Mouse (Mus musculus): ENCODE measurements around the gene Tcfl5. TPM values are rescaled to one million over a fixed set of nuclear protein-coding genes. Genes with fewer than 3 reads are reported as not detected.

The Tcfl5 gene
- polyA plus RNA-seq, 1 experiment from 2014 or later: 0.22 TPM

DNA sequence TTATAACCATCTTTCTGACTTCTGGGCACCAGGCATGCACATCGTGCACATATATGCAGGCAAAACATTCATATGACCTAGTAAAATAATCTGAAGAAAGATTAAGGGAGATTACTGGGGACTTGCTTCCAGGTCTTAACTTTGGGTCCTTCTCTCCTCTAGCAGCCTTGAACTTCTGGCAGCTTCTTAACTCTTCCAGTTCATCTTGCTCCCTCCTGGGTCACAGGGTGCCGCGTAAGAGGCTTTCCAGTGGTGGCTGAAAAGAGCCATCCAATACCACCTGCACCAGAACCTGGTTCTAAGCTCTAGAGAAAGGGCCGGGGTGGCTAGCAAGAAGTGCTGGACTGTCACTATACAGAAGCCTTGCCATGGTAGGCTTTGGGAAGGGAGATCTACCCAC lies 45.0 kb downstream of the Tcfl5 start, which contains the start of gene Col9a3:
Col9a3 (plus strand) TSS at position 301 of the 400 bp plus-strand sequence.
- Histone ChIP-seq H3K9ac (0 out of 2 replicates have a peak within 1 kb of the TSS, but pooled peaks have one; percentile 27), H3K4me2 (peak within 1 kb of the TSS; percentile 57), H3K27me3 (peaks cover 22% of the 10 kb centered on the region), H3K4me1 (peaks cover 14% of the 10 kb centered on the region; the same call in 1 of the 2 replicates), H3K4me3 (peak within 1 kb of the TSS; percentile 30), H3K9me3 (no peaks in the 10 kb centered on the region), H3K27ac (peak within 1 kb of the TSS; percentile 39; the same call in 1 of the 2 replicates), H3K36me3 (peaks cover 25% of the 10 kb centered on the region)
- WGBS: 45% methylated on average over 4 of the region's 4 CpGs
- ATAC-seq (ENCODE audit: borderline replicate concordance, extremely low read depth, low FRiP score, low TSS enrichment): no peak

DNA sequence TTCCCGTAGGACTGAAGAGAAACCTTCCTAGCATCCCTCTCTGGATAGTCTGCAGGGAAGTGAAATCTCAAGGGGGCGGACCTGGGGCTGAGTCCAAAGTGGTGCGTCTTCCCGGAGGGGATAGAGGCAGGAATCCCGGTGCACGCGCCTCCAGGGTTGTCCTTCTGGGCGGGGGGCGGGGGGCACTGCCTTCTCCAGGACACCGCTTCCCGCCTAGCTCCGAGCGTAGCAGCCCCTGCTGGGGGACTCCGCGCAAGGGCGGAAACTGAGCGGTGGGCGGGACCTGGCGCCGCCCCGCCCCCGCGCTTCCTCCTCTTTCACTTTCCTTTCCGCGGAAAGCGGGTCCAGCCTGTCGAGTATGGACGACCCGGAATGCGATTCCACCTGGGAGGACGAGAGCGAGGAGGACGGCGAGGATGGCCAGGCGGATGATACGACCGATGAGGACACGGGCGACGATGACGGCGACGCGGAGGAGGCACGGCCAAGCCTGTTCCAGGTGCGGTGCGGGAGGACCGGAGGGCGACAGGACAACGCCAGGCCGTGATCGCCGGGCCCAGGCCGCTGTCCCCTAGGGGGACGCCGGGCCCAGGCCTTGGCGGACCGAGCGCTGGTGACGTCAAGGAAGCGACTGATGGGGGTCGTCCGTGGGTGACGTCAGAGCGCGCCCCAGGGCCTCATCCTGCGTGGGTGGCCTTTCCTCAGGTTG lies 53.2 kb downstream of the Tcfl5 start, which contains the start of gene Ogfr:
Ogfr (plus strand) TSS at position 123 of the 709 bp plus-strand sequence.
- Histone ChIP-seq H3K27ac (peak within 1 kb of the TSS; percentile 89), H3K9me3 (no peaks in the 10 kb centered on the region), H3K36me3 (peaks cover 51% of the 10 kb centered on the region), H3K4me3 (peak within 1 kb of the TSS; percentile 90), H3K9ac (peak within 1 kb of the TSS; percentile 93), H3K4me2 (peak within 1 kb of the TSS; percentile 79), H3K27me3 (no peaks in the 10 kb centered on the region), H3K4me1 (peaks cover 7% of the 10 kb centered on the region)
- ATAC-seq (ENCODE audit: borderline replicate concordance, extremely low read depth, low FRiP score, low TSS enrichment): peak; percentile 92
- WGBS: under 1% methylated on average over 67 of the region's 67 CpGs

DNA sequence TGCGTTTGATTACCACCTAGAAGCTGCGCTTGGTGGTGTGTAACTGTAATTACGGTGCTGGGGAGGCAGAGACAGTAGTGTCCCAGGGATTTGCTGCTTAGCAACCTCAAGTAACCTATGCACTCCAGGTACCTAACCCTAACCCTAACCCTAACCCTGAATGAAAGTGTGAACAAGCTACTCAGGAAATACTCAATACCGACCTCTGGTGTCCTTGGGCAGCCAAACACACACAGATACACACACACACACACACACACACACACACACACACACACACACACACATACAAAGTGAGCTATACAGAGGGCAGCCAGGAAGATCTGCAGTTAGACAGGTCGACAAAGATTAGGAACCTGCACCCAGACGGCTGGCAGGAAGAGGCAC lies 53.8 kb downstream of the Tcfl5 start:
- peak; percentile 11; the same call in 1 of the 2 replicates for ATAC-seq (ENCODE audit: borderline replicate concordance, extremely low read depth, low FRiP score, low TSS enrichment)
- Histone ChIP-seq H3K36me3 (peaks cover 46% of the 10 kb centered on the region), H3K27me3 (no peaks in the 10 kb centered on the region), H3K4me2 (peak overlapping the region; percentile 79), H3K9me3 (no peaks in the 10 kb centered on the region), H3K9ac (peak overlapping the region; percentile 93), H3K27ac (peak overlapping the region; percentile 89), H3K4me3 (peak overlapping the region; percentile 90), H3K4me1 (peaks cover 10% of the 10 kb centered on the region)
- 50% methylated on average over 6 of the region's 6 CpGs for WGBS

DNA sequence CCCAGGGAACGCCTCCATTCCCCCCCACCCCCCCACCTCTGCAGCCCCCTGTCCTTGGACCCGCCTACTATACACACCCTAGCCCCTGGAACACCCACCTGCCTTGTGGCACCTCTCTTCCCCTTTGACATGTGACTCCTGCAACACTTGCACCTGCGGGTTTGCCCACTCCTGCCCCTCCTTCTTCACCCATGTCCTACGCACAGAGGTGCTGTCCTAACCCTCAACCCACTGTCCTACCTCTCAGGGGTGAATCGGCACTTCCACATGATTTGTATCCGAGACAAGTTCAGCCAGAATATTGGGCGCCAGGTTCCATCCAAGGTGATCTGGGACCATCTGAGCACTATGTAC lies 59.4 kb downstream of the Tcfl5 start:
- Histone ChIP-seq H3K36me3 (peaks cover 17% of the 10 kb centered on the region), H3K9ac (peak overlapping the region; percentile 92), H3K4me2 (peak overlapping the region; percentile 79), H3K27ac (no peak overlapping the region), H3K27me3 (no peaks in the 10 kb centered on the region), H3K9me3 (no peaks in the 10 kb centered on the region), H3K4me1 (peaks cover 9% of the 10 kb centered on the region), H3K4me3 (peak overlapping the region; percentile 78)
- peak; percentile 20; the same call in 1 of the 2 replicates for ATAC-seq (ENCODE audit: borderline replicate concordance, extremely low read depth, low FRiP score, low TSS enrichment)
- 14% methylated on average over 7 of the region's 7 CpGs for WGBS

DNA sequence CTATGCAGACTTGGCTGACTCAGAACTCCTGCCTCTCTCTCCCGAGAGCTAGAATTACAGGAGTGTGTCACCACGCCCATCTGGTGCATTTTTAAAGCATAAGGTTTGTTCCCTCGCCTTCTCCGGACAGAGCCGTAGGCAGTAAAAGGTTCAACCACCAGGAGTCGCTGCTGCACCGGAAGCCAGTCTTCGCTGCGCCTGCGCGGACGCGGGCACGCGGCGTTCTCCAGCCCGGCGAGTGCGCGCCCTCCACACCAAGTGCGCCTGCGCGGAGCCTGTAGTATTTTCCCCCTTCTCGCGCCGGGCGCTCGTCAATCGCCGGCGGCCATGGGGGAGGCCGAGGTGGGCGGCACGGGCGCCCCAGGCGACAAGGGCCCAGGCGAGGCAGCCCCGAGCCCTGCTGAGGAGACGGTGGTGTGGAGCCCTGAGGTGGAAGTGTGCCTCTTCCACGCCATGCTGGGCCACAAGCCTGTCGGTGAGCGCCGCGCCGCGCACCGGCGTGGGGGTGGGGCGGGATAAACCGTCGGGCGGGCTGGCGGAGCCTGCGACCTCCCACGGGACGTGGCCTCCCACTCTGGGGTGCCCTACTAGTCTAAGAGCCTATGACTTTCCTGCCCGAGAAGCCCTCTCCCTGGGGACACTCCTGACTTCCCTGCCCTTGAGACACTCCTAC lies 59.9 kb downstream of the Tcfl5 start:
- peaks cover 17% of the 10 kb centered on the region for H3K36me3 ChIP-seq
- 1% methylated on average over 57 of the region's 57 CpGs for WGBS
- H3K9me3 ChIP-seq: no peaks in the 10 kb centered on the region

DNA sequence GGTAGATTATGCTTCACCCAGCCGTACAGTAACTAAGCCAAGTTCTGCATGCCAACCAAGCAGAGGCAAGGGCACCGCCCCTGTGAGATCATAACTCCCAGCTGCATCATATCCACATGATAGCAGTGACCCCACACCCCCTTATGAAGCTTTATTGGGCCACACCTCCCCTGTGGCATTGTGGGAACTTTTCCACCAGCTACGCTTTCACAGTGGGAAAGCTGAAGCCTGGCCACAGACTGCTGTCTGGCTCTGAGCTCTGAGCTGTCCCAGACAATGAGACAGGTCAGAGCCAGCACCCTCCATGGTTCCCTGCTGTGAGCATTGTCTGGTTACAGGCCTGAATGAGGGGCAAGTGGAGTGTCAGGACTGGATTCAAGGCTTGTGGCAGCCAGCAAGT lies 61.5 kb downstream of the Tcfl5 start, which contains the start of gene Mrgbp:
Mrgbp (plus strand) TSS at position 303 of the 400 bp plus-strand sequence.
- Histone ChIP-seq H3K9me3 (no peaks in the 10 kb centered on the region), H3K27me3 (no peaks in the 10 kb centered on the region), H3K4me3 (no peak within 1 kb of the TSS), H3K9ac (no peak within 1 kb of the TSS), H3K27ac (peak within 1 kb of the TSS; percentile 4; the same call in 1 of the 2 replicates), H3K4me1 (peaks cover 9% of the 10 kb centered on the region), H3K36me3 (peaks cover 12% of the 10 kb centered on the region), H3K4me2 (no peak within 1 kb of the TSS)
- ATAC-seq (ENCODE audit: borderline replicate concordance, extremely low read depth, low FRiP score, low TSS enrichment): no peak
- WGBS: 58% methylated on average over 3 of the region's 3 CpGs

More for the DNA sequence above, 59.9 kb downstream of the Tcfl5 start:
- ATAC-seq (ENCODE audit: borderline replicate concordance, extremely low read depth, low FRiP score, low TSS enrichment): peak; percentile 85
- Histone ChIP-seq H3K4me1 (peaks cover 9% of the 10 kb centered on the region), H3K27ac (peak overlapping the region; percentile 59), H3K27me3 (no peaks in the 10 kb centered on the region), H3K9ac (peak overlapping the region; percentile 92), H3K4me2 (peak overlapping the region; percentile 79), H3K4me3 (peak overlapping the region; percentile 78)

DNA sequence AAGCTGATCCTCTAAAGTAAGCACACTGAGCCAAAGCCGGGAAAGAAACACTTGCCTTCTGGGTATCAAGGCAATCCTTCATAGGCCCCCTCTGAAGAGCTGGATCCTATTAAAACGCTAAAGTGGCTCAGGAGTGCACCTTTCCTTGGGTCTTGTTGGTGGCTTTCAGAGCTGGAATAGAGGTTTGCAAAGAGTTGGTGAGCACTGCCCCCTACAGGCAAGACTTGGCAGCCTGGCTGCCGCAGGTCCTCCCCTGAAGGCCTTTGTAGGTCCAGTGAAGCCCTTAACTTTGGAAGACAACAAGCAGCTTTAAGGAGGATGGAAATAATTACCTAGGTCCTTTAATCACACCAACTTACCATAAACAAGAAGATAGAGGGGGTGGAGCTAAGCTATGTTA lies 63.8 kb downstream of the Tcfl5 start:
- H3K4me1 ChIP-seq: peaks cover 6% of the 10 kb centered on the region
- no peaks in the 10 kb centered on the region for H3K36me3 ChIP-seq
- H3K4me2 ChIP-seq: no peak overlapping the region
- no peak overlapping the region for H3K27ac ChIP-seq
- no peaks in the 10 kb centered on the region for H3K9me3 ChIP-seq
- H3K27me3 ChIP-seq: no peaks in the 10 kb centered on the region
- no peak overlapping the region for H3K4me3 ChIP-seq
- ATAC-seq (ENCODE audit: borderline replicate concordance, extremely low read depth, low FRiP score, low TSS enrichment): no peak
- no peak overlapping the region for H3K9ac ChIP-seq
- 1% methylated on average over 3 of the region's 3 CpGs for WGBS

DNA sequence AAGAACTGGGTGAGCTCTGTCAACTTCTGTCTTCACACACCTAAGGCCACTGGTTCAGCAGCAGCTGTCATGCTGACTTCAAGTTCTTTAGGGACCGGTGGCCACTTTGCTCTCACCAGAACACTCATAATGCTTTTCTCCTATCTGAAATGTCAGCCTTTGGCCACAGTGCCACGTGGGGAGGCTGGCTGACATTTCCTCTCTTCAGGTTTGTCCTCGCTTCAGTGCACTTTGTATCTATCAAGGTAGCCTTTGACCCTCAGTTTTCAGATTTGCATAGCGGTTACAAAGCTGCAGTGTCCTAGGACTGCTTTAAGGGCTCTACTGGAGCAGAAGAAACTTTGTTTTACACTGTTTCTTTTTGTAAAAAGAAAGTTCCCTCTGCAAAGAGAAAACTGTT lies 66.0 kb downstream of the Tcfl5 start:
- no peaks in the 10 kb centered on the region; the same call in 1 of the 2 replicates for H3K27me3 ChIP-seq
- H3K9me3 ChIP-seq: no peaks in the 10 kb centered on the region
- 44% methylated on average over 4 of the region's 4 CpGs for WGBS
- no peaks in the 10 kb centered on the region for H3K36me3 ChIP-seq
- H3K4me2 ChIP-seq: no peak overlapping the region
- ATAC-seq (ENCODE audit: borderline replicate concordance, extremely low read depth, low FRiP score, low TSS enrichment): no peak
- H3K4me3 ChIP-seq: no peak overlapping the region
- H3K4me1 ChIP-seq: no peaks in the 10 kb centered on the region
- no peak overlapping the region for H3K27ac ChIP-seq
- H3K9ac ChIP-seq: no peak overlapping the region

Other genes with a start within 250 kb of the Tcfl5 start
- gene Slco4a1, start 186.5 kb downstream of the Tcfl5 start, polyA plus RNA-seq (2015; fragmentation: Nextera tagmentation; extraction: Ambion mirVana): 1.1 and 1.2 TPM in 2 replicates
- 0.89 and 1.3 TPM in 2 replicates for gene Ntsr1, start 142.7 kb downstream of the Tcfl5 start, polyA plus RNA-seq (2015; fragmentation: Nextera tagmentation; extraction: Ambion mirVana)
- gene Mrgbp, start 61.4 kb downstream of the Tcfl5 start, polyA plus RNA-seq (2015; fragmentation: Nextera tagmentation; extraction: Ambion mirVana): 29.9 and 31.3 TPM in 2 replicates
- 60.4 and 62.2 TPM in 2 replicates for gene Ogfr, start 53.5 kb downstream of the Tcfl5 start, polyA plus RNA-seq (2015; fragmentation: Nextera tagmentation; extraction: Ambion mirVana)
- 36.3 and 39.5 TPM in 2 replicates for gene Col9a3, start 44.9 kb downstream of the Tcfl5 start, polyA plus RNA-seq (2015; fragmentation: Nextera tagmentation; extraction: Ambion mirVana)
- gene Dido1, start 67.3 kb upstream of the Tcfl5 start, polyA plus RNA-seq (2015; fragmentation: Nextera tagmentation; extraction: Ambion mirVana): 29.3 and 31.7 TPM in 2 replicates
- 55.0 and 56.0 TPM in 2 replicates for gene Gid8, start 67.4 kb upstream of the Tcfl5 start, polyA plus RNA-seq (2015; fragmentation: Nextera tagmentation; extraction: Ambion mirVana)
- gene Slc17a9, start 82.6 kb upstream of the Tcfl5 start, polyA plus RNA-seq (2015; fragmentation: Nextera tagmentation; extraction: Ambion mirVana): 0.72 and 1.9 TPM in 2 replicates
- gene Bhlhe23, start 134.2 kb upstream of the Tcfl5 start, polyA plus RNA-seq (2015; fragmentation: Nextera tagmentation; extraction: Ambion mirVana): not detected in 2 replicates

Measured in lung, embryonic 15.5 days (tissue).